Mouse (Mus musculus): ENCODE measurements at regions not wholly inside any gene's neighbourhood (a gene's known extent, or its start where the extent isn't known, plus 50 kb on each side); places are given as distances from the start of the nearest gene placed in this dataset.

DNA sequence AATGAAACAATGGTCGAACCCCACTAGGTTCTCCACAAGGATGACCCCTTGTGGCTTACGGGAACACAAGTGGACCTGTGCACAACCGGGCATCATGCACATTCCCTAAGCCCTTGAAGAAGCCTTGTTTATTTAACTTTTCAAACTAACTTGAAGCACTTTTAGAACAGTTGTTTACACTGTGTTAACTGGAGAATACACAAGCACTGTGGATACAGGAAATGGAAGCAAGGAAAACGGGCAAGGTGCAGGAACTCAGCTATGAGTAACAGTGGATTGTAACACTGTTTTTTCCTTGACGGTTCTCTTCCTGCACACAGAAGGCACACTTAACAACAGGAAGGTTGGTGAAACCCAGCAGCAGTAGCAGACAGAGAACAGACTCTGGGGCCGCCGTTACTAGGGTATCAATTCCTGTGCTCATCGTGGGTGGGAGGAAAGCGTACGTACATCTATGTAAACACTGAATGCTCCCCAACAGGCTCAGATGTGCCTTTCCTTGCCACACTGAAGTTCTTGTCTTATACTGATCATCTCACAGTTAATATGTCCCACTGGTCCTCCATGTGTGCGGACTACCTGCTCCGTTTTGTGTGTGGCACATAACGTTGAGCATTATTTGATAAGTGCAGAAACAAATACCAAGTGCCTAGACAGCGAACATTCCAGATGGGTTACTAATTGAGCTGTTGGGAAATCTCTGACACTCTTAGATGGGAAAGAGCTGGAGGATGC, 264.4 kb downstream of the Mpdz start:
- DNase-seq (ENCODE audit: low read depth, low spot score): no peak

GRCm38 (mm10) chr4:81178782-81179135, 263.9 kb downstream of the Mpdz start:
- DNase-seq (ENCODE audit: low read depth, low spot score): peak; percentile 82

- no peak for DNase-seq (ENCODE audit: low read depth, low spot score)
Observed at GRCm38 (mm10) chr4:81216123-81216522, 226.5 kb downstream of the Mpdz start.

- DNase-seq (ENCODE audit: low read depth, low spot score): no peak
Observed at GRCm38 (mm10) chr4:81217979-81218378, 224.6 kb downstream of the Mpdz start.

- DNase-seq (ENCODE audit: low read depth, low spot score): no peak
Observed at GRCm38 (mm10) chr4:81222034-81222433, 220.6 kb downstream of the Mpdz start.

- DNase-seq (ENCODE audit: low read depth, low spot score): no peak
Observed at GRCm38 (mm10) chr4:81222468-81223175, 220.0 kb downstream of the Mpdz start.

All from ES-CJ7 (cell line).